Mouse (Mus musculus) stomach, embryonic 16.5 days (tissue): ENCODE measurements around the gene 4632433K11Rik. TPM values are rescaled to one million over a fixed set of nuclear protein-coding genes. Genes with fewer than 3 reads are reported as not detected.
A peak's percentile ranks its signal among the peaks of the same experiment; 100 is the strongest.
"Not testable (repeated sequence)": the region's sequence is repeated elsewhere in the genome, so short reads cannot be mapped to it uniquely, and the experiment has no call there.

ENCODE experiments used
- ATAC-seq: fragments of 200-750 bp; cut with Nextera tagmentation; 2 replicates; pipeline ENCODE4 v1.8.0; 2017; ENCODE audit warnings: moderate number of reproducible peaks, moderate TSS enrichment; ENCODE audit not compliant: insufficient read depth, low FRiP score
- H3K27ac ChIP-seq: fragments of 300-500 bp; sonication (generic); 2 replicates; pipeline ENCODE4 v1.5.1; 2014; ENCODE audit warnings: low read length
- H3K27me3 ChIP-seq: fragments of 300-500 bp; sonication (generic); 2 replicates; pipeline ENCODE4 v1.6.1; 2014; ENCODE audit warnings: low read length, control low read depth, mixed read lengths; ENCODE audit not compliant: control insufficient read depth, insufficient read depth
- H3K36me3 ChIP-seq: fragments of 300-500 bp; sonication (generic); 2 replicates; pipeline ENCODE4 v1.6.1; 2014; ENCODE audit warnings: low read length; ENCODE audit not compliant: control insufficient read depth, insufficient read depth
- H3K4me1 ChIP-seq: fragments of 300-500 bp; sonication (generic); 2 replicates; pipeline ENCODE4 v1.6.1; 2014; ENCODE audit warnings: low read length, control low read depth, mixed read lengths; ENCODE audit not compliant: control insufficient read depth, insufficient read depth
- H3K4me2 ChIP-seq: fragments of 300-500 bp; sonication (generic); 2 replicates; pipeline ENCODE4 v1.6.1; 2014; ENCODE audit warnings: low read depth, low read length, mixed read lengths
- H3K4me3 ChIP-seq: fragments of 300-500 bp; sonication (generic); replicated peaks from 2 replicates; pipeline ENCODE4 v1.5.1; 2014; ENCODE audit warnings: mild to moderate bottlenecking, low read length
- H3K9ac ChIP-seq: fragments of 300-500 bp; sonication (generic); 2 replicates; pipeline ENCODE4 v1.6.1; 2014; ENCODE audit warnings: low read length
- H3K9me3 ChIP-seq: fragments of 300-500 bp; sonication (generic); replicated peaks from 2 replicates; pipeline ENCODE4 v1.6.1; 2016; ENCODE audit warnings: low read length, control low read depth; ENCODE audit not compliant: control insufficient read depth
- WGBS: fragments of 180-500 bp; shearing (Covaris S2); extraction: QIAGEN DNeasy Blood & Tissue Kit; methylation state at CpG from one replicate; pipeline ENCODE4 v1.1.7; 2014; 5-methylcytosine and 5-hydroxymethylcytosine counted together
- polyA plus RNA-seq: library from polyadenylated mRNA; unstranded; fragments of >200 nt; fragmentation: Nextera tagmentation; extraction: Ambion mirVana; gene quantifications from 2 replicates; pipeline ENCODE4 v1.2.1, GENCODE M21; 2015

Gene 4632433K11Rik
- polyA plus RNA-seq, 1 experiment from 2014 or later = not detected

GRCm38 (mm10) chr7:5079365-5080009 lies 45.6 kb downstream of the 4632433K11Rik start:
- H3K9me3 ChIP-seq, ATAC-seq, H3K27me3 ChIP-seq: not testable (repeated sequence)
- Histone ChIP-seq H3K4me3 (peak overlapping the region; percentile 100), H3K9ac (peak overlapping the region; percentile 98), H3K36me3 (peaks cover 26% of the 10 kb centered on the region), H3K27ac (peak overlapping the region; percentile 95), H3K4me1 (peaks cover 21% of the 10 kb centered on the region; the same call in 1 of the 2 replicates), H3K4me2 (peak overlapping the region; percentile 87)
- 41% methylated on average over 10 of the region's 13 CpGs for WGBS

GRCm38 (mm10) chr7:5080010-5080751 lies 46.3 kb downstream of the 4632433K11Rik start, which contains the start of gene Epn1:
Gene Epn1, plus strand, starts transcription at chr7:5080235.
- Histone ChIP-seq H3K4me3 (peak within 1 kb of the TSS; percentile 100), H3K27me3 (no peaks in the 10 kb centered on the region), H3K36me3 (peaks cover 23% of the 10 kb centered on the region), H3K4me1 (peaks cover 21% of the 10 kb centered on the region; the same call in 1 of the 2 replicates), H3K9me3 (no peaks in the 10 kb centered on the region), H3K27ac (peak within 1 kb of the TSS; percentile 95), H3K4me2 (peak within 1 kb of the TSS; percentile 87), H3K9ac (peak within 1 kb of the TSS; percentile 98)
- peak; percentile 97 for ATAC-seq
- under 1% methylated on average over 80 of the region's 81 CpGs for WGBS

GRCm38 (mm10) chr7:5080815-5081214 lies 46.9 kb downstream of the 4632433K11Rik start:
- Histone ChIP-seq H3K4me2 (peak overlapping the region; percentile 87), H3K4me3 (peak overlapping the region; percentile 100), H3K9ac (peak overlapping the region; percentile 98), H3K27ac (peak overlapping the region; percentile 95), H3K36me3 (peaks cover 23% of the 10 kb centered on the region), H3K4me1 (peaks cover 21% of the 10 kb centered on the region; the same call in 1 of the 2 replicates), H3K27me3 (no peaks in the 10 kb centered on the region), H3K9me3 (no peaks in the 10 kb centered on the region)
- 9% methylated on average over 6 of the region's 6 CpGs for WGBS
- ATAC-seq = no peak

- ATAC-seq = no peak
- H3K4me1 ChIP-seq = peaks cover 21% of the 10 kb centered on the region; the same call in 1 of the 2 replicates
- H3K36me3 ChIP-seq = peaks cover 19% of the 10 kb centered on the region
- H3K4me2 ChIP-seq = peak overlapping the region; percentile 87
- peak overlapping the region; percentile 98 for H3K9ac ChIP-seq
- H3K27ac ChIP-seq = peak overlapping the region; percentile 95; the same call in 1 of the 2 replicates
- no peaks in the 10 kb centered on the region for H3K27me3 ChIP-seq
- 55% methylated on average over 6 of the region's 6 CpGs for WGBS
- peak overlapping the region; percentile 100 for H3K4me3 ChIP-seq
- H3K9me3 ChIP-seq = no peaks in the 10 kb centered on the region
Measured at GRCm38 (mm10) chr7:5081241-5081640, 47.3 kb downstream of the 4632433K11Rik start.

- peaks cover 13% of the 10 kb centered on the region; the same call in 1 of the 2 replicates for H3K36me3 ChIP-seq
- no peak overlapping the region for H3K27ac ChIP-seq
- H3K27me3 ChIP-seq = no peaks in the 10 kb centered on the region
- no peak for ATAC-seq
- no peaks in the 10 kb centered on the region for H3K9me3 ChIP-seq
- peaks cover 21% of the 10 kb centered on the region; the same call in 1 of the 2 replicates for H3K4me1 ChIP-seq
- H3K9ac ChIP-seq = no peak overlapping the region
- peak overlapping the region; percentile 100 for H3K4me3 ChIP-seq
- peak overlapping the region; percentile 87 for H3K4me2 ChIP-seq
- WGBS = 90% methylated on average over 2 of the region's 2 CpGs
Measured at GRCm38 (mm10) chr7:5081939-5082338, 48.0 kb downstream of the 4632433K11Rik start.

GRCm38 (mm10) chr7:5083325-5084105 lies 49.6 kb downstream of the 4632433K11Rik start:
- Histone ChIP-seq H3K4me1 (peaks cover 21% of the 10 kb centered on the region; the same call in 1 of the 2 replicates), H3K27ac (peak overlapping the region; percentile 33; the same call in 1 of the 2 replicates), H3K36me3 (peaks cover 7% of the 10 kb centered on the region; the same call in 1 of the 2 replicates), H3K4me3 (no peak overlapping the region), H3K9ac (no peak overlapping the region), H3K27me3 (no peaks in the 10 kb centered on the region), H3K4me2 (no peak overlapping the region), H3K9me3 (no peaks in the 10 kb centered on the region)
- no peak for ATAC-seq
- 84% methylated on average over 18 of the region's 18 CpGs for WGBS

Other genes with a start within 250 kb of the 4632433K11Rik start
- 21.2 and 21.7 TPM in 2 replicates for gene Tmem238, start 244.5 kb upstream of the 4632433K11Rik start, polyA plus RNA-seq
- 255 and 322 TPM in 2 replicates for gene Rpl28, start 241.2 kb upstream of the 4632433K11Rik start, polyA plus RNA-seq
- 204 and 212 TPM in 2 replicates for gene Ube2s, start 221.5 kb upstream of the 4632433K11Rik start, polyA plus RNA-seq
- 0.26 and 0.49 TPM in 2 replicates for gene Shisa7, start 189.4 kb upstream of the 4632433K11Rik start, polyA plus RNA-seq
- gene Isoc2b, start 163.9 kb upstream of the 4632433K11Rik start, polyA plus RNA-seq = 16.7 and 17.6 TPM in 2 replicates
- gene Isoc2a, start 157.0 kb upstream of the 4632433K11Rik start, polyA plus RNA-seq = 1.1 and 1.5 TPM in 2 replicates
- gene Gm36210, start 127.6 kb upstream of the 4632433K11Rik start, polyA plus RNA-seq = 0.10 TPM in 1 of 2 replicates, not detected in the other
- 2.1 and 2.3 TPM in 2 replicates for gene Zfp628, start 118.9 kb upstream of the 4632433K11Rik start, polyA plus RNA-seq
- gene Nat14, start 112.1 kb upstream of the 4632433K11Rik start, polyA plus RNA-seq = 3.0 and 4.0 TPM in 2 replicates
- gene Ssc5d, start 108.3 kb upstream of the 4632433K11Rik start, polyA plus RNA-seq = 3.4 and 3.5 TPM in 2 replicates
- gene Sbk2, start 69.7 kb upstream of the 4632433K11Rik start, polyA plus RNA-seq = 0.26 and 0.47 TPM in 2 replicates
- 0.11 TPM in 1 of 2 replicates, not detected in the other for gene Sbk3, start 63.0 kb upstream of the 4632433K11Rik start, polyA plus RNA-seq
- gene Zfp579, start 38.0 kb upstream of the 4632433K11Rik start, polyA plus RNA-seq = 23.0 and 26.5 TPM in 2 replicates
- 17.2 and 17.5 TPM in 2 replicates for gene Zfp524, start 19.7 kb upstream of the 4632433K11Rik start, polyA plus RNA-seq
- 18.9 and 22.6 TPM in 2 replicates for gene Fiz1, start 19.4 kb upstream of the 4632433K11Rik start, polyA plus RNA-seq
- gene Gm44973, start 18.6 kb upstream of the 4632433K11Rik start, polyA plus RNA-seq = 0.99 and 1.3 TPM in 2 replicates
- 3.7 and 4.1 TPM in 2 replicates for gene Zfp865, start 13.7 kb upstream of the 4632433K11Rik start, polyA plus RNA-seq
- gene Ccdc106, start 13.6 kb upstream of the 4632433K11Rik start, polyA plus RNA-seq = 20.6 and 21.9 TPM in 2 replicates
- gene Zfp784, start 4.3 kb downstream of the 4632433K11Rik start, polyA plus RNA-seq = 5.9 and 6.1 TPM in 2 replicates
- gene Zfp580, start 17.4 kb downstream of the 4632433K11Rik start, polyA plus RNA-seq = 19.2 and 20.2 TPM in 2 replicates
- gene U2af2, start 28.0 kb downstream of the 4632433K11Rik start, polyA plus RNA-seq = 76.3 and 81.1 TPM in 2 replicates
- 50.2 and 50.4 TPM in 2 replicates for gene Epn1, start 46.1 kb downstream of the 4632433K11Rik start, polyA plus RNA-seq
- not detected in 2 replicates for gene Rfpl4, start 82.8 kb downstream of the 4632433K11Rik start, polyA plus RNA-seq
- 0.40 and 0.54 TPM in 2 replicates for gene Rasl2-9, start 91.8 kb downstream of the 4632433K11Rik start, polyA plus RNA-seq
- not detected in 2 replicates for gene Vmn1r55, start 115.6 kb downstream of the 4632433K11Rik start, polyA plus RNA-seq
- not detected in 2 replicates for gene Vmn1r56, start 162.6 kb downstream of the 4632433K11Rik start, polyA plus RNA-seq
- gene Vmn1r57, start 184.4 kb downstream of the 4632433K11Rik start, polyA plus RNA-seq = not detected in 2 replicates